Comparison of ENCODE assay signal across 26 mouse cellular contexts in the genomic region with DNA sequence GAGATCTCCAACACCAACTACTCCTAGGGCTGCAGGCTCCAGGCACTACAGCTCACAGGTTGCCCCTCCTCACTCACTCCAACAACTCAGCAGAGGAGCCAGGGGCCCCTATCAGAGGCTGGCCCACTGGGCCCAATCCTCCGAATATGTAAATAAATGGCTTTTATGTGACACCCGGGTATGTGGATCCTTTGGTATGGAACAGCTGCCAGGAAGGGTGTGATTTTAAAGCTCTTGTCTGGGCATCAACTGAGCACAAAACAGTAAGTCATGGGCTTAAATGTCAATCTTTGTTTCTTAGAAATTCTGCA. TPM values are rescaled to one million over a fixed set of nuclear protein-coding genes. Genes with fewer than 3 reads are reported as not detected.
"Had no signal": no experiment of that assay in that cellular context is flagged by ENCODE, and none has a peak within 500 bp of the region (broad histone marks: within the 10 kb centered on the region; RNA-seq: fewer than 3 reads in every experiment).

No protein-coding gene starts in this region.

- H3K27me3 ChIP-seq: liver, embryonic 12.5 days; midbrain, embryonic 13.5 days; neural tube, embryonic 13.5 days; stomach, embryonic 15.5 days had no signal

- H3K9ac ChIP-seq: liver, embryonic 12.5 days; lung, embryonic 14.5 days; midbrain, embryonic 13.5 days; neural tube, embryonic 13.5 days; stomach, embryonic 15.5 days had no signal

- H3K27ac ChIP-seq: kidney, postnatal 0 days; left cerebral cortex, adult 2 months; liver, embryonic 12.5 days; macrophage; midbrain, embryonic 13.5 days; neural tube, embryonic 13.5 days; stomach, embryonic 15.5 days had no signal

- H3K9me3 ChIP-seq: liver, embryonic 12.5 days; midbrain, embryonic 13.5 days; neural tube, embryonic 13.5 days; stomach, embryonic 15.5 days had no signal

- DNase-seq: kidney, adult 2 months; kidney, postnatal 25 days; layer of hippocampus, postnatal 36 days; lung, embryonic 14.5 days; retina, postnatal 1 day; right cerebral cortex, postnatal 25 days; spleen, adult 18-20 months; thymus, adult 2 months; thymus, postnatal 14 days; thymus, postnatal 4 days had no signal

- ATAC-seq: lung, postnatal 0 days; midbrain, embryonic 13.5 days; midbrain, embryonic 16.5 days had no signal

- H3K4me2 ChIP-seq: liver, embryonic 12.5 days; lung, embryonic 14.5 days; midbrain, embryonic 13.5 days; neural tube, embryonic 13.5 days; stomach, embryonic 15.5 days had no signal

- H3K4me3 ChIP-seq: left cerebral cortex, adult 2 months; liver, embryonic 12.5 days; midbrain, embryonic 13.5 days; myocyte; neural tube, embryonic 13.5 days; stomach, embryonic 15.5 days had no signal

RNA-seq across cellular contexts. Expression of a gene that starts 8.0 kb away (rescaled TPM):
- polyA plus RNA-seq: macrophage had no signal

RNA-seq across cellular contexts. Expression of a gene that starts 34.8 kb away (rescaled TPM):
- polyA plus RNA-seq: kidney, embryonic 14.5 days; kidney, postnatal 0 days; limb, embryonic 11.5 days; limb, embryonic 14.5 days; liver, embryonic 12.5 days; liver, embryonic 16.5 days; lung, embryonic 14.5 days; lung, postnatal 0 days; macrophage; midbrain, embryonic 13.5 days; midbrain, embryonic 16.5 days; myocyte; neural tube, embryonic 13.5 days; stomach, embryonic 15.5 days; testis, adult 2 months had no signal

RNA-seq across cellular contexts. Expression of a gene that starts 49.8 kb away (rescaled TPM):
- polyA plus RNA-seq: kidney, adult 2 months; kidney, embryonic 14.5 days; kidney, postnatal 0 days; large intestine, adult 2 months; limb, embryonic 11.5 days; limb, embryonic 14.5 days; liver, embryonic 12.5 days; liver, embryonic 16.5 days; lung, embryonic 14.5 days; lung, postnatal 0 days; midbrain, embryonic 13.5 days; midbrain, embryonic 16.5 days; myocyte; neural tube, embryonic 13.5 days; stomach, embryonic 15.5 days; testis, adult 2 months; thymus, adult 2 months had no signal
